Mouse (Mus musculus) mouse embryonic stem cell (cell line): ENCODE measurements at regions not wholly inside any gene's neighbourhood (a gene's known extent, or its start where the extent isn't known, plus 50 kb on each side); places are given as distances from the start of the nearest gene placed in this dataset.

Experiments
- in situ Hi-C, 2 experiments: fragments of 300-500 bp; cut with MboI; formaldehyde crosslinking; loops; 1 replicate in 1 of 2; 3 replicates in 1 of 2; pipeline ENCODE4 v1.14.3; 2019 to 2020; ENCODE audit warnings: low sequenced_read_pairs in 2 of 2, low pct_unique_long_range_greater_than_20kb in 1 of 2, mixed read lengths in 1 of 2; ENCODE audit not compliant: unreplicated experiment in 1 of 2

- in situ Hi-C loops = no loop called here
Observed at GRCm38 (mm10) chr4:55937833-55938232, 405.6 kb upstream of the Klf4 start.

GRCm38 (mm10) chr4:55929141-55929782, 397.0 kb upstream of the Klf4 start:
- in situ Hi-C loops = no loop called here

GRCm38 (mm10) chr4:55928670-55929069, 396.4 kb upstream of the Klf4 start:
- in situ Hi-C loops = no loop called here

GRCm38 (mm10) chr4:55928196-55928595, 395.9 kb upstream of the Klf4 start:
- in situ Hi-C loops = no loop called here

GRCm38 (mm10) chr4:55927391-55927790, 395.1 kb upstream of the Klf4 start:
- in situ Hi-C loops = no loop called here

- in situ Hi-C loops = no loop called here
Observed at GRCm38 (mm10) chr4:55924974-55925373, 392.7 kb upstream of the Klf4 start.

GRCm38 (mm10) chr4:55921217-55921616, 389.0 kb upstream of the Klf4 start:
- in situ Hi-C loops = no loop called here

GRCm38 (mm10) chr4:55894116-55894885, 362.0 kb upstream of the Klf4 start:
- in situ Hi-C loops = no loop called here

GRCm38 (mm10) chr4:55891656-55892055, 359.4 kb upstream of the Klf4 start:
- in situ Hi-C loops = no loop called here

- in situ Hi-C loops = no loop called here
Observed at GRCm38 (mm10) chr4:55887581-55887980, 355.3 kb upstream of the Klf4 start.

GRCm38 (mm10) chr4:55882541-55882940, 350.3 kb upstream of the Klf4 start:
- in situ Hi-C loops = no loop called here

GRCm38 (mm10) chr4:55875304-55875703, 343.0 kb upstream of the Klf4 start:
- in situ Hi-C loops = no loop called here

- in situ Hi-C loops = no loop called here
Observed at GRCm38 (mm10) chr4:55874875-55875274, 342.6 kb upstream of the Klf4 start.

GRCm38 (mm10) chr4:55874276-55874675, 342.0 kb upstream of the Klf4 start:
- in situ Hi-C loops = no loop called here

- in situ Hi-C loops = no loop called here
Observed at GRCm38 (mm10) chr4:55860055-55860454, 327.8 kb upstream of the Klf4 start.

GRCm38 (mm10) chr4:55859211-55859761, 327.0 kb upstream of the Klf4 start:
- in situ Hi-C loops = no loop called here

GRCm38 (mm10) chr4:55851430-55851829, 319.2 kb upstream of the Klf4 start:
- in situ Hi-C loops = no loop called here

- in situ Hi-C loops = no loop called here
Observed at GRCm38 (mm10) chr4:55851027-55851426, 318.8 kb upstream of the Klf4 start.

- in situ Hi-C loops = no loop called here
Observed at GRCm38 (mm10) chr4:55843727-55844401, 311.6 kb upstream of the Klf4 start.
